Mouse (Mus musculus): ENCODE measurements around the gene Abhd14a.

DNA sequence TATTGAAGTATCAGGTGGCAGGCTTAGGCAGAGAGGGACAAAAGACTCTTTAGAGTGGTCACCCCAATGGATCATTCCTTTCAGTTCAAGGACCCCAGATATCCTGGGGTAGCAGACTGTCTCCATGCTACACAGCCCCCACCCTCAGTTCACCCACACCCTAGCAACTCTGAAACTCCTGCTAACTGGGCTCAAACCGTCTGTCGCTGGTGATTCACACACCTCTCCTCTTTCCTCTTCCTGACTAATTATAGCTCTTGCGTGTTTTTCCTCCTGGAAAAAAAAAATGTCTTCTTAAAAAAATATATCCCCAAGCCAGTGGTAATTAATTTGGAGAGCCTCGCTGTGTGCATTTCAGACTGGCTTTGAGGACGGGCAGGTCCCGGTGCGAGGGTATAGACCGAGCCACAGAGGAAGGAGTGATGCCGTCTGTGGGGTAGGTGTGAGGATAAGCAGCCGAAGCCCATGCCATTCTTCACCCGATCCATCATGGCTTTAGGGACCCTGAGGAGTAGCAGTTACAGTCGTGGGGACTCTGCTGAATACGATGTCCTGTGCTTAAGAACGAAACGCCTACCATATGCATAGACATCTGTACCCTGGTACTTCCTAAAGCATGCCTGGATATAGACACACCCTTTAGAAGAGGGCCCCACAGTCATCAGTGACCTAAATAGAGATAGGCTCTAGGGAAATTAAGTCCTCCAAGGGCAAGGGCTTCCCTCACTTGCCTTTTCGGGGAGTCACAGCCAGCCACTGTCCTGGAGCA lies 44.7 kb downstream of the Abhd14a start:
- no peak for TF ChIP-seq CTCF (IDR thresholded peaks at IDR 0.05; ENCODE audit: low read depth, low read length)
- TF ChIP-seq GATA1 (IDR thresholded peaks at IDR 0.05; ENCODE audit: borderline replicate concordance, low read length): no peak
- TF ChIP-seq POLR2AphosphoS5 (IDR thresholded peaks at IDR 0.05; ENCODE audit: insufficient replicate concordance, low read depth, low read length): no peak
- TF ChIP-seq TAL1 (conservative IDR thresholded peaks at IDR 0.05; ENCODE audit: low read depth, low read length): no peak
